Mouse (Mus musculus): ENCODE measurements at regions not wholly inside any gene's neighbourhood (a gene's known extent, or its start where the extent isn't known, plus 50 kb on each side); places are given as distances from the start of the nearest gene placed in this dataset.

GRCm38 (mm10) chr11:8715775-8716174, 51.4 kb upstream of the Tns3 start:
- no peaks in the 10 kb centered on the region for H3K27me3 ChIP-seq (ENCODE audit: control insufficient read depth, insufficient read depth, low read length)
- 0 out of 2 replicates have a peak, but pooled peaks cover 2% of the 10 kb centered on the region for H3K4me1 ChIP-seq (ENCODE audit: control insufficient read depth, insufficient read depth, low read length)
- DNase-seq (ENCODE audit: low spot score) (no peak), ATAC-seq (ENCODE audit: insufficient number of reproducible peaks, low FRiP score, low TSS enrichment, low read depth) (no peak)
- no peaks in the 10 kb centered on the region for H3K9me3 ChIP-seq (ENCODE audit: control insufficient read depth, low read length)
- H3K4me2 ChIP-seq (ENCODE audit: low read depth, severe bottlenecking): no peak overlapping the region
- H3K4me3 ChIP-seq (ENCODE audit: low read depth, low read length): no peak overlapping the region
- WGBS: 84% methylated on average over 2 of the region's 2 CpGs
- H3K27ac ChIP-seq (replicated peaks; ENCODE audit: low read depth, low read length): no peak overlapping the region
- H3K36me3 ChIP-seq (ENCODE audit: control insufficient read depth, insufficient read depth, low read length): no peaks in the 10 kb centered on the region
- no peak overlapping the region for H3K9ac ChIP-seq (ENCODE audit: low read length)
